Mouse (Mus musculus) small intestine, adult 2 months (tissue): ENCODE results near the gene Wfdc2. TPM values are rescaled to one million over a fixed set of nuclear protein-coding genes. Genes with fewer than 3 reads are reported as not detected.
"Not testable (repeated sequence)": the region's sequence is repeated elsewhere in the genome, so short reads cannot be mapped to it uniquely, and the experiment has no call there.

Source experiments
- H3K27ac ChIP-seq: fragments of 200-500 bp; 2 replicates; pipeline ENCODE4 v1.5.1; 2012; ENCODE audit warnings: low read depth, low read length, control low read depth, inconsistent platforms; ENCODE audit not compliant: insufficient read depth
- H3K27me3 ChIP-seq: fragments of 200-500 bp; 2 replicates; pipeline ENCODE4 v1.6.1; 2012; ENCODE audit warnings: mild to moderate bottlenecking, moderate library complexity, low read length, inconsistent platforms; ENCODE audit not compliant: control insufficient read depth, insufficient read depth
- H3K36me3 ChIP-seq: fragments of 200-500 bp; 2 replicates; pipeline ENCODE4 v1.6.1; 2012; ENCODE audit warnings: mild to moderate bottlenecking, low read length, control low read depth, inconsistent platforms; ENCODE audit not compliant: control insufficient read depth, insufficient read depth
- H3K4me1 ChIP-seq: fragments of 200-500 bp; 2 replicates; pipeline ENCODE4 v1.6.1; 2012; ENCODE audit warnings: low read length, inconsistent platforms, mixed read lengths; ENCODE audit not compliant: control insufficient read depth, insufficient read depth, insufficient read length
- H3K4me3 ChIP-seq: fragments of 200-500 bp; 2 replicates; pipeline ENCODE4 v1.5.1; 2012; ENCODE audit warnings: low read depth, mild to moderate bottlenecking, control low read depth, inconsistent platforms, low read length, moderate library complexity
- CTCF ChIP-seq: fragments of 200-500 bp; IDR thresholded peaks from 2 replicates; pipeline ENCODE4 v1.5.1; 2012; ENCODE audit warnings: low read depth, mild to moderate bottlenecking, control low read depth, inconsistent platforms, low read length, moderate library complexity, mixed read lengths; ENCODE audit not compliant: insufficient replicate concordance, insufficient read length; ENCODE audit errors: extremely low read depth
- POLR2A ChIP-seq: fragments of 200-500 bp; IDR thresholded peaks from 2 replicates; pipeline ENCODE4 v1.6.1; 2012; ENCODE audit warnings: low read depth, mild to moderate bottlenecking, control low read depth, inconsistent platforms, low read length, moderate library complexity
- WGBS: fragments of 180-500 bp; shearing (Covaris S2); methylation state at CpG from one replicate; pipeline ENCODE4 v1.1.7; 2018; 5-methylcytosine and 5-hydroxymethylcytosine counted together
- polyA plus RNA-seq: library from polyadenylated mRNA; depleted of rRNA; stranded (reverse); fragments of >200 nt; gene quantifications from 2 replicates; pipeline ENCODE4 v1.2.3, GENCODE M21; 2012

The Wfdc2 gene
- polyA plus RNA-seq, 1 experiment, result 3.2 TPM

DNA sequence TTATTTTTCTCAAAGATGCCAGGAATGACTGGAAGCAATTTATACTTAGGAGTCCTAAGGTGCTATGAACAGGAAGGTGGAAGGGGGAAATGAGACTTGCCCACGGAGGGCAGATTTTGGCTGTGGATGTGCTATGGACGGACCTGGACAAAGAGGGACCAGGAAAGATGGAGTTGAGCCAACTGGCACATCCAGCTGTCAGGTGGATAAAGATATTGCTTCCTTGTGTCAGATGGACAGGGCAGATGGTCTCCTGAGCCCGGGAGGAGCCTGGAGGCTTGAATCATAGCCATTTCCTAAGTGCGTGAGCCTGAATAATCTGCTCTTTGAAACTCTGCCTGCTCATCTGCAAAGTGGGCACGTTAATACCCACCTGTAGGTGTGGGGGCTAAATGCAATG lies 2.1 kb downstream of the Wfdc2 start:
- peaks cover 5% of the 10 kb centered on the region; the same call in 1 of the 2 replicates for H3K4me1 ChIP-seq
- H3K4me3 ChIP-seq, result no peak overlapping the region
- H3K36me3 ChIP-seq, result no peaks in the 10 kb centered on the region
- peaks cover 13% of the 10 kb centered on the region for H3K27me3 ChIP-seq
- H3K27ac ChIP-seq, result no peak overlapping the region
- TF ChIP-seq POLR2A (no peak), CTCF (no peak)
- 55% methylated on average over 5 of the region's 5 CpGs for WGBS

DNA sequence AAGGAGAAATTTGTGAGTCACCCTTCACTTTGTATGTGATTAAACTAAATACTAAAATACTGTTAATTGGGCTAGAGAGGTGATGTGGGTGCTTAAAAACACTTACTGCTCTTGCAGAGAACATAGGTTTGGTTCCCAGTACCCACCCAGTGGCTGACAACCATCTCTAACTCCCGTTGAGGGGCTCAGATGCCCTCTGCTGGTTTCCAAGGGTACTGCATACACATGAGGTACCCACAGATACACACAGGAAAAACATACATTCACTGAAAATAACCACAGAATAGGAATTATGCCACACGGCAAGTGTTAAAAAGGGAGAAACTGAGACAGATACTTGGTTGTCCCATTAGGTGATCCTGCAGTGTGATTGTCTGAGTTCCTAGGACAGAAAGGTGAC lies 4.8 kb downstream of the Wfdc2 start:
- no peaks in the 10 kb centered on the region for H3K36me3 ChIP-seq
- H3K4me1 ChIP-seq, result peaks cover 5% of the 10 kb centered on the region; the same call in 1 of the 2 replicates
- no peak overlapping the region for H3K4me3 ChIP-seq
- peaks cover 13% of the 10 kb centered on the region for H3K27me3 ChIP-seq
- no peak overlapping the region for H3K27ac ChIP-seq
- TF ChIP-seq CTCF, result no peak
- TF ChIP-seq POLR2A, result no peak
- 83% methylated on average over 2 of the region's 2 CpGs for WGBS

DNA sequence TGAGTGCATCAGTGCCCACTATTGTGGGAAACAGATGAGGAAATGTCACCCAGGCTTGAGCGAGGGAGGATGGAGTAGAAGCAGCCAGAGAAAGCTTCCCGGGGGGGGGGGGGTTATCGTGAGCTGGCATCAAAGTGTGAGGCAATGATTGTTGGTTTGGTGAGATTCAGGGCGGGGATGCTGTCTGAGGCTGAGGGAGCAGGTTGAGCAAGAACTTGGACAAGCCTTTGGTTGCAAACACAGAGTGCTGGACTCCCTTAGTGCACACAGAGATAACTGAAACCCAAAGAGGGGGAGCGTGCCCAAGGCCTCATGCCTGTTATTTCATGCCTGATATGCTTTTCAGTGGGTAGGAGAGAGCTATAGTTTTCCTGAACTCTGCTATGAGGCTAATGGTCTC lies 5.2 kb downstream of the Wfdc2 start:
- no peaks in the 10 kb centered on the region for H3K36me3 ChIP-seq
- 69% methylated on average over 5 of the region's 5 CpGs for WGBS
- no peak overlapping the region for H3K4me3 ChIP-seq
- H3K27me3 ChIP-seq, result peaks cover 10% of the 10 kb centered on the region
- H3K27ac ChIP-seq, result no peak overlapping the region
- TF ChIP-seq CTCF, result no peak
- TF ChIP-seq POLR2A, result no peak
- peaks cover 5% of the 10 kb centered on the region; the same call in 1 of the 2 replicates for H3K4me1 ChIP-seq

DNA sequence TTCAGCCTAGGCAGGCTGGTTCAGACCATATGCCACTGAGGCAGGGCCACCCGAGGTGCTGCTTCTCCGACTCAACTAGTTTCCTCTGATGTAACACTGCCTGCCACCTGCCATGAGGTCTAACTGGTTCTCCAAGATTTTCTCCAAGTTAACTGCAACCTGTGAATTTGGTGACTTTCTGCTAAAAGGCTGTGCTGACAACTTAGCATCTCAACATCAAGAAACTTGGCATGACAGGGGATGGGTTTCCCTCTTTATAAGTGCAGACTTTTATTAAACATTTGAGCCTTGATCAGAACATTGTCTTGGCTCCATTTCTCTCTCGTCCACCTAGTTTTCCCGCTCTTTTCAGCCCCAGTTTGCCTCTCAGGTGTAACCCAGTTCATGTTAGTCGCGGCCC lies 11.1 kb downstream of the Wfdc2 start, which contains the start of gene Spint3:
Gene Spint3 (minus strand): TSS at position 101 of the 400 bp plus-strand sequence.
- 78% methylated on average over 6 of the region's 6 CpGs for WGBS
- H3K27me3 ChIP-seq, H3K27ac ChIP-seq, H3K36me3 ChIP-seq, H3K4me1 ChIP-seq, H3K4me3 ChIP-seq: not testable (repeated sequence)

DNA sequence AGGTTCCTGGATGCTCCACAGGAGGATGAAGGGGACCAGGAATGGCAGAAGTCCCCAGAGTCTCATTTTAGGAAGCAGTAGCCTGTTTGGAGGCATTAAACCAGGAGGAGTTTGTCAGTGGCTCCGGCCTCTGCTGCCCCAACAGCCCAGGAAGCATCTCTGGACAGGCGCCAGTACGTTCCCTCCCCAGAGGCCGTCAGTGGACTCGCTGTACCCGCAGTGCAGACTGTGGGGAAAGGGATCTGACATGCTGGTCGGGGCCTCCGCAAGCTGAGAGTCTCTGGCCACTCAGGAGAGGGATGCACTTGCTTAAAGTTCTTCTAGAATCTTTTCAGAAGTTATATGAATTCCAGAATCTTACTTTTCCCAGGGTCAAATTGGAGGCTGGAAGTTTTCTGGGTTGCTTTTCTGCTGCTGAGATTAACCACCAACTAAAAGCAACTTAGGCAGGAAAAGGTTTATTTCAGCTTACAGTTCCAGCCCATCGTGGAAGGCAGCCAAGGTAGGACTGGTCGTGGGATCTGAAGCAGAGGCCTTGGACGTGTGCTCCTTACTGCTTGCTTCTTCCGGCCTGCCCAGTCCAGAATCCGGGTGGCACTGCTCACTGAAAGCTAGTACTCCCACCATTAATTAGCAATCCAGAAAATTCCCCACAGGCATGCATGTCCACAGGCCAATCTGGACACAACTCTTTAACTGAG lies 23.0 kb downstream of the Wfdc2 start, which contains the start of gene Wfdc6a:
Gene Wfdc6a (minus strand): TSS at position 423 of the 701 bp plus-strand sequence.
- H3K4me1 ChIP-seq, H3K27me3 ChIP-seq, H3K27ac ChIP-seq, H3K36me3 ChIP-seq, H3K4me3 ChIP-seq: not testable (repeated sequence)
- WGBS, result 63% methylated on average over 13 of the region's 13 CpGs

DNA sequence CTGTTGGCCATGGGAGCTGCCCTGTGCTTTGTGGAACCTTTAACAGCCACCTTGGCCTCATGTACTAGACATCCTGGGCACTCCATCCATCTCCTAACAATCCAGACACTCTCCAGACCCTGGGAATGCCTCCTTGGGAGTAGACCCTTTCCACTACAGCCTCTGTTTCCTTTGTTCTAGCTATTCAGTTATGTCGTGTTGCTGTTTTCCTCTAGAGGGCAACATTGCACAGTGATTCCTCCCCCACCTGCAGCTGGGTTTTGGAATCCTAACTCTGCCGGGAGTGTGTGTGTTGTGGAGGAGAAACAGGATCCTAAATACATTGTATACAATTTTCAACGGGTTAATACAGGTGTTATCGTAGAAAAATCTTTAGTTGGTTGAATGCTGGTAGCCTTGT lies 29.8 kb downstream of the Wfdc2 start:
- H3K27ac ChIP-seq, result no peak overlapping the region
- TF ChIP-seq POLR2A (no peak), CTCF (peak; percentile 50; the same call in 1 of the 2 replicates)
- no peak overlapping the region for H3K4me3 ChIP-seq
- no peaks in the 10 kb centered on the region for H3K36me3 ChIP-seq
- H3K4me1 ChIP-seq, result no peaks in the 10 kb centered on the region
- no peaks in the 10 kb centered on the region for H3K27me3 ChIP-seq
- 3% methylated on average over 4 of the region's 4 CpGs for WGBS

DNA sequence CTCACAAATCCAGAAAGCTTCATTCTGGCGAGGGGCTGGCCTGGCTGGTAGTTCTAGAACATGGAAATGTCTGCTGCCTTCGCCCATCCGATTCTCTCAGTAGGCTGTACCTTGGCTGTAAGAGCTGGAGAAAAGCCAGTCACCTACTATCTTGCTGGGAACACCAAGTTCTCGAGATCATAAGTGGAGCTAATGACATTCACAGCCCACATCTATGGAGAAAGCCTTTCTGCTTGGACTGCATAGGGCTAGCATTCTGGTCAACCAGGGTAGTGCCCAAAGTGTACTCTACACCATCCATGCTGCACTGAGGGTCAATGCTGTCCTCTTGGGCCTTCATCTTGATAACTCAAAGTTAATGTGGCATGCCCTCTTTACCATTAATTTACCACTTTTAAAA lies 31.3 kb downstream of the Wfdc2 start, which contains the start of gene Eppin:
Gene Eppin (minus strand): TSS at position 101 of the 400 bp plus-strand sequence.
- no peaks in the 10 kb centered on the region for H3K4me1 ChIP-seq
- no peaks in the 10 kb centered on the region for H3K27me3 ChIP-seq
- H3K4me3 ChIP-seq, result no peak within 1 kb of the TSS
- 68% methylated on average over 4 of the region's 4 CpGs for WGBS
- H3K27ac ChIP-seq, result no peak within 1 kb of the TSS
- TF ChIP-seq CTCF (no peak), POLR2A (no peak)
- H3K36me3 ChIP-seq, result no peaks in the 10 kb centered on the region

DNA sequence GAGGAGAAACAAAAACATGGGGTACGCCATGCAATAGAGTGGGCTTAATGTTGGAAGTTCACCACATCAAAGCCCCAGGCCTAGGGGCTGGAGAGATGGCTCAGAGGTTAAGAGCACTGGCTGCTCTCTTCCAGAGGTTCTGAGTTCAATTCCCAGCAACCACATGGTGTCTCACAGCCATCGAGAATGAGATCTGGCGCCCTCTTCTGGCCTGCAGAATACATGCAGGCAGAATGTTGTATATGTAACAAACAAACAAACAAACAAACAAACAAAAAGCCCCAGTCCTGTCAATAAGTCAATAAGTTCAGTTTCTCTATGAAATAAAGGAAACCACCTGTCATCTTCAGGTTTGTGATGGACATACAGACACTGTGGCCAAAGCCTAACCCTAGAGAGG lies 38.0 kb downstream of the Wfdc2 start:
- TF ChIP-seq CTCF (no peak), POLR2A (no peak)
- WGBS, result 68% methylated on average over 3 of the region's 3 CpGs
- Histone ChIP-seq H3K36me3 (no peaks in the 10 kb centered on the region), H3K4me1 (no peaks in the 10 kb centered on the region), H3K4me3 (no peak overlapping the region), H3K27ac (no peak overlapping the region), H3K27me3 (no peaks in the 10 kb centered on the region)
